11 mouse cellular contexts compared by ENCODE assay signal in genomic region chr7:19420121-19420520, GRCm38 (mm10). TPM values are rescaled to one million over a fixed set of nuclear protein-coding genes. Genes with fewer than 3 reads are reported as not detected.
DNase-seq lines count a peak whose midpoint lies in the region; ATAC-seq and TF ChIP-seq lines count a peak whose summit lies in the region.
"Had no signal": no experiment of that assay in that cellular context is flagged by ENCODE, and none has a peak within 500 bp of the region (broad histone marks: within the 10 kb centered on the region; RNA-seq: fewer than 3 reads in every experiment).

No protein-coding gene starts in this region.

- peaks cover 36% of the 10 kb centered on the region for H3K27me3 ChIP-seq in kidney, embryonic 16.5 days (ENCODE audit: insufficient read depth, low read length)
- peaks cover 5% of the 10 kb centered on the region; the same call in 1 of the 2 replicates for H3K27me3 ChIP-seq in hindbrain, postnatal 0 days (ENCODE audit: insufficient read depth, low read length)
- H3K27me3 ChIP-seq in cerebellum, adult 2 months (ENCODE audit: control insufficient read depth, insufficient read depth, low read length): no peaks in the 10 kb centered on the region
- H3K27me3 ChIP-seq: Patski had no signal

- H3K9ac ChIP-seq in kidney, embryonic 16.5 days (replicated peaks; ENCODE audit: low read length): no peak overlapping the region
- no peak overlapping the region for H3K9ac ChIP-seq in hindbrain, postnatal 0 days (replicated peaks; ENCODE audit: low read length)

- peak overlapping the region; percentile 41 for H3K4me2 ChIP-seq in kidney, embryonic 16.5 days (replicated peaks; ENCODE audit: low read depth, low read length)
- peak overlapping the region; percentile 38 for H3K4me2 ChIP-seq in hindbrain, postnatal 0 days (ENCODE audit: low read depth, low read length)

- no peaks in the 10 kb centered on the region for H3K9me3 ChIP-seq in kidney, embryonic 16.5 days (ENCODE audit: low read length)
- H3K9me3 ChIP-seq in hindbrain, postnatal 0 days (ENCODE audit: low read length): no peaks in the 10 kb centered on the region

- DNase-seq in kidney, postnatal 36 days: no peak
- peak; percentile 46 for DNase-seq in thymus, postnatal 14 days
- no peak for DNase-seq in thymus, postnatal 36 days
- no peak for DNase-seq in hindbrain, postnatal 0 days (ENCODE audit: low spot score)
- DNase-seq in cerebellum, adult 2 months: no peak
- no peak for DNase-seq in adrenal gland, adult (ENCODE audit: inconsistent age in 2 of 2, low spot score in 1 of 2)
- DNase-seq: cerebellum, postnatal 25 days had no signal

- TF ChIP-seq POLR2A in cerebellum, adult 2 months (IDR thresholded peaks at IDR 0.05; ENCODE audit: borderline replicate concordance, insufficient read depth, low read length): no peak

- no peak for ATAC-seq in kidney, embryonic 16.5 days (ENCODE audit: low FRiP score, low TSS enrichment)
- no peak for ATAC-seq in hindbrain, postnatal 0 days
- ATAC-seq: Patski had no signal

- 3% methylated on average over 28 of the region's 28 CpGs for WGBS in kidney, embryonic 16.5 days
- WGBS in hindbrain, postnatal 0 days: 9% methylated on average over 28 of the region's 28 CpGs
- WGBS in cerebellum, adult 2 months: 8% methylated on average over 28 of the region's 28 CpGs

- no peaks in the 10 kb centered on the region for H3K36me3 ChIP-seq in kidney, embryonic 16.5 days (ENCODE audit: insufficient read depth, low read length)
- H3K36me3 ChIP-seq in hindbrain, postnatal 0 days (ENCODE audit: insufficient read depth, low read length): 0 out of 2 replicates have a peak, but pooled peaks cover 5% of the 10 kb centered on the region

- TF ChIP-seq CTCF in hindbrain, postnatal 0 days (IDR thresholded peaks at IDR 0.05; ENCODE audit: low read depth): no peak
- no peak for TF ChIP-seq CTCF in cerebellum, adult 2 months (IDR thresholded peaks at IDR 0.05; ENCODE audit: borderline replicate concordance, insufficient read depth, low read depth, low read length)

- H3K4me3 ChIP-seq in kidney, embryonic 16.5 days (ENCODE audit: low read length): peak overlapping the region; percentile 20; the same call in 1 of the 2 replicates
- no peak overlapping the region for H3K4me3 ChIP-seq in hindbrain, postnatal 0 days (ENCODE audit: low read length)
- no peak overlapping the region for H3K4me3 ChIP-seq in cerebellum, adult 2 months (replicated peaks; ENCODE audit: insufficient read depth, low read depth, low read length)

- H3K4me1 ChIP-seq in kidney, embryonic 16.5 days (ENCODE audit: insufficient read depth, low read length): 0 out of 2 replicates have a peak, but pooled peaks cover 6% of the 10 kb centered on the region
- no peaks in the 10 kb centered on the region for H3K4me1 ChIP-seq in hindbrain, postnatal 0 days (ENCODE audit: insufficient read depth, low read length)
- no peaks in the 10 kb centered on the region for H3K4me1 ChIP-seq in cerebellum, adult 2 months (ENCODE audit: control insufficient read depth, insufficient read depth, low read length)

- H3K27ac ChIP-seq in kidney, embryonic 16.5 days (ENCODE audit: low read length): no peak overlapping the region
- no peak overlapping the region for H3K27ac ChIP-seq in hindbrain, postnatal 0 days
- H3K27ac ChIP-seq in cerebellum, adult 2 months (ENCODE audit: insufficient read depth, low read length): no peak overlapping the region

RNA-seq across cellular contexts. Expression of gene Ckm, which starts 15.5 kb away (rescaled TPM):
- 18.6 and 28.2 TPM in 2 replicates for polyA plus RNA-seq in kidney, embryonic 16.5 days (2015; fragmentation: Nextera tagmentation; extraction: Ambion mirVana)
- total RNA-seq in hindbrain, postnatal 0 days (2014; rRNA removed): 3.9 and 27.4 TPM in 2 replicates
- polyA plus RNA-seq in hindbrain, postnatal 0 days (2015; fragmentation: Nextera tagmentation; extraction: Ambion mirVana): 0.14 and 0.30 TPM in 2 replicates
- 0.08 and 0.11 TPM in 2 replicates for polyA plus RNA-seq in cerebellum, adult 2 months (2012; rRNA removed)
- total RNA-seq: layer of hippocampus, adult 18-20 months had no signal
- polyA plus RNA-seq: forebrain, embryonic 14.5 days; Patski had no signal

RNA-seq across cellular contexts. Expression of gene Klc3, which starts 16.2 kb away (rescaled TPM):
- 7.0 and 8.5 TPM in 2 replicates for polyA plus RNA-seq in kidney, embryonic 16.5 days (2015; fragmentation: Nextera tagmentation; extraction: Ambion mirVana)
- total RNA-seq in hindbrain, postnatal 0 days (2014; rRNA removed): 2.3 and 2.9 TPM in 2 replicates
- polyA plus RNA-seq in hindbrain, postnatal 0 days (2015; fragmentation: Nextera tagmentation; extraction: Ambion mirVana): 1.7 and 2.7 TPM in 2 replicates
- polyA plus RNA-seq in cerebellum, adult 2 months (2012; rRNA removed): 1.7 and 2.1 TPM in 2 replicates

RNA-seq across cellular contexts. Expression of gene Ercc2, which starts 38.3 kb away (rescaled TPM):
- 16.7 and 19.0 TPM in 2 replicates for polyA plus RNA-seq in kidney, embryonic 16.5 days (2015; fragmentation: Nextera tagmentation; extraction: Ambion mirVana)
- 57.3 and 65.1 TPM in 2 replicates for total RNA-seq in hindbrain, postnatal 0 days (2014; rRNA removed)
- 18.6 and 19.9 TPM in 2 replicates for polyA plus RNA-seq in hindbrain, postnatal 0 days (2015; fragmentation: Nextera tagmentation; extraction: Ambion mirVana)
- 45.0 and 46.3 TPM in 2 replicates for polyA plus RNA-seq in cerebellum, adult 2 months (2012; rRNA removed)

RNA-seq across cellular contexts. Expression of gene Mark4, which starts 38.5 kb away (rescaled TPM):
- polyA plus RNA-seq in kidney, embryonic 16.5 days (2015; fragmentation: Nextera tagmentation; extraction: Ambion mirVana): 6.8 and 6.9 TPM in 2 replicates
- 60.3 and 60.5 TPM in 2 replicates for total RNA-seq in hindbrain, postnatal 0 days (2014; rRNA removed)
- 16.2 and 18.1 TPM in 2 replicates for polyA plus RNA-seq in hindbrain, postnatal 0 days (2015; fragmentation: Nextera tagmentation; extraction: Ambion mirVana)
- 50.3 and 52.8 TPM in 2 replicates for polyA plus RNA-seq in cerebellum, adult 2 months (2012; rRNA removed)

RNA-seq across cellular contexts. Expression of gene Exoc3l2, which starts 43.0 kb away (rescaled TPM):
- 2.9 and 3.8 TPM in 2 replicates for polyA plus RNA-seq in kidney, embryonic 16.5 days (2015; fragmentation: Nextera tagmentation; extraction: Ambion mirVana)
- 0.61 and 1.3 TPM in 2 replicates for total RNA-seq in hindbrain, postnatal 0 days (2014; rRNA removed)
- 2.0 and 2.3 TPM in 2 replicates for polyA plus RNA-seq in hindbrain, postnatal 0 days (2015; fragmentation: Nextera tagmentation; extraction: Ambion mirVana)
- 0.21 and 0.57 TPM in 2 replicates for polyA plus RNA-seq in cerebellum, adult 2 months (2012; rRNA removed)
- polyA plus RNA-seq: Patski had no signal

Comparison
In these comparisons a context has a peak if more than half of its experiments do, and no peak if none do; other contexts are left out.
1. RNA of gene Ckm, which starts 15.5 kb away (polyA plus RNA-seq): 18.6 to 28.2 TPM in kidney, embryonic 16.5 days; 0.14 to 0.30 TPM in hindbrain, postnatal 0 days and 0.08 to 0.11 TPM in cerebellum, adult 2 months; every median in the first group is over 10 times any median in the second.